Mouse (Mus musculus): ENCODE measurements at regions not wholly inside any gene's neighbourhood (a gene's known extent, or its start where the extent isn't known, plus 50 kb on each side); places are given as distances from the start of the nearest gene placed in this dataset.

DNA sequence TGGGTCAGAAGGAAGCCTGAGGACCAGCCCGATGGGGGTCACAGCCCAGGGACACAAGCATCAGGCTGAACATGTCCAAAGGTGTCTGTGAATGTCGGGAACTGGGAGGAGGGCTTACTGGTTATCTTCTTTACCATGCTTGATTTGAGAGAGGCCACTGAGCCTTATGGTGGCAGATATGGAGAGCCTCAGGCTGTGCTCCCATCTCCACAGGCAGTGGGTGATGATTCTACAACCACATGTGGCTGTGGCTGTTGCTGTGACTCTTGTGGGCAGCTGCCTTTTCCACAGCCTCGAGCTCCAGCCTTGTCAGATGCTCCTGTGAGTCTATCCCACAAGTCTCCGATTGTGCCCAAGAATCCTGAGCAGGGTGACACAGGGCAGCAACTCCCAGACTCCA, 118.4 kb downstream of the Matn1 start:
- TF ChIP-seq CTCF (IDR thresholded peaks at IDR 0.05; ENCODE audit: low read depth) (no peak), EP300 (optimal IDR thresholded peaks at IDR 0.05) (no peak)
